Mouse (Mus musculus) kidney, adult 11 months (tissue): ENCODE measurements at regions not wholly inside any gene's neighbourhood (a gene's known extent, or its start where the extent isn't known, plus 50 kb on each side); places are given as distances from the start of the nearest gene placed in this dataset.

Source experiments
- DNase-seq: peaks from one replicate; pipeline ENCODE4 v3.0.0; 2022

- no peak for DNase-seq
These were observed 641.0 kb downstream of the Car8 start for GRCm38 (mm10) chr4:7597671-7598390.

GRCm38 (mm10) chr4:7596116-7596515, 642.7 kb downstream of the Car8 start:
- DNase-seq = no peak

- no peak for DNase-seq
These were observed 655.0 kb downstream of the Car8 start for GRCm38 (mm10) chr4:7583851-7584250.

GRCm38 (mm10) chr4:7581931-7582330, 656.9 kb downstream of the Car8 start:
- DNase-seq = no peak

- DNase-seq = no peak
These were observed 657.5 kb downstream of the Car8 start for GRCm38 (mm10) chr4:7581220-7581916.

GRCm38 (mm10) chr4:7580554-7581219, 658.2 kb downstream of the Car8 start:
- no peak for DNase-seq

GRCm38 (mm10) chr4:7574011-7574410, 664.8 kb downstream of the Car8 start:
- no peak for DNase-seq

GRCm38 (mm10) chr4:7567687-7568393, 671.0 kb downstream of the Car8 start:
- DNase-seq = no peak

- DNase-seq = no peak
These were observed 678.7 kb downstream of the Car8 start for GRCm38 (mm10) chr4:7559867-7560832.

GRCm38 (mm10) chr4:7558721-7559120, 680.1 kb downstream of the Car8 start:
- DNase-seq = no peak

GRCm38 (mm10) chr4:7534301-7534700, 704.5 kb downstream of the Car8 start:
- no peak for DNase-seq

- no peak for DNase-seq
These were observed 711.1 kb downstream of the Car8 start for GRCm38 (mm10) chr4:7527718-7528117.

- no peak for DNase-seq
These were observed 725.8 kb downstream of the Car8 start for GRCm38 (mm10) chr4:7513081-7513480.

- DNase-seq = no peak
These were observed 753.3 kb downstream of the Car8 start for GRCm38 (mm10) chr4:7485552-7485951.

- no peak for DNase-seq
These were observed 783.7 kb downstream of the Car8 start for GRCm38 (mm10) chr4:7455130-7455529.

GRCm38 (mm10) chr4:7452678-7453077, 786.2 kb downstream of the Car8 start:
- no peak for DNase-seq

GRCm38 (mm10) chr4:7450991-7451390, 787.9 kb downstream of the Car8 start:
- DNase-seq = no peak

- no peak for DNase-seq
These were observed 809.5 kb downstream of the Car8 start for GRCm38 (mm10) chr4:7429308-7429707.

- DNase-seq = no peak
These were observed 814.8 kb downstream of the Car8 start for GRCm38 (mm10) chr4:7424081-7424480.

- DNase-seq = no peak
These were observed 815.6 kb downstream of the Car8 start for GRCm38 (mm10) chr4:7423204-7423603.

- no peak for DNase-seq
These were observed 816.1 kb downstream of the Car8 start for GRCm38 (mm10) chr4:7422787-7423186.

- no peak for DNase-seq
These were observed 824.5 kb downstream of the Car8 start for GRCm38 (mm10) chr4:7414301-7414700.
